Mouse (Mus musculus) midbrain, embryonic 13.5 days (tissue): Measurements from ENCODE around the gene Uvrag. TPM values are rescaled to one million over a fixed set of nuclear protein-coding genes. Genes with fewer than 3 reads are reported as not detected.
"Not testable (repeated sequence)": the region's sequence is repeated elsewhere in the genome, so short reads cannot be mapped to it uniquely, and the experiment has no call there.

Source experiments
- ATAC-seq: fragments of 200-750 bp; cut with Nextera tagmentation; 2 replicates; pipeline ENCODE4 v1.8.0; 2017; ENCODE audit warnings: mild to moderate bottlenecking, moderate TSS enrichment, moderate library complexity
- H3K27ac ChIP-seq: fragments of 300-500 bp; sonication (generic); 2 replicates; pipeline ENCODE4 v1.5.1; 2015; ENCODE audit warnings: inconsistent platforms, mild to moderate bottlenecking, moderate library complexity
- H3K27me3 ChIP-seq: fragments of 300-500 bp; sonication (generic); 2 replicates; pipeline ENCODE4 v1.6.1; 2015; ENCODE audit warnings: mild to moderate bottlenecking, inconsistent platforms
- H3K36me3 ChIP-seq: fragments of 300-500 bp; sonication (generic); 2 replicates; pipeline ENCODE4 v1.6.1; 2015; ENCODE audit warnings: mild to moderate bottlenecking, inconsistent platforms
- H3K4me1 ChIP-seq: fragments of 300-500 bp; sonication (generic); replicated peaks from 2 replicates; pipeline ENCODE4 v1.6.1; 2015; ENCODE audit warnings: inconsistent platforms
- H3K4me2 ChIP-seq: fragments of 300-500 bp; sonication (generic); replicated peaks from 2 replicates; pipeline ENCODE4 v1.6.1; 2015; ENCODE audit warnings: moderate library complexity, mild to moderate bottlenecking, inconsistent platforms
- H3K4me3 ChIP-seq: fragments of 300-500 bp; sonication (generic); replicated peaks from 2 replicates; pipeline ENCODE4 v1.5.1; 2015; ENCODE audit warnings: mild to moderate bottlenecking, inconsistent platforms
- H3K9ac ChIP-seq: fragments of 300-500 bp; sonication (generic); replicated peaks from 2 replicates; pipeline ENCODE4 v1.6.1; 2015; ENCODE audit warnings: mild to moderate bottlenecking, inconsistent platforms
- H3K9me3 ChIP-seq: fragments of 300-500 bp; sonication (generic); 2 replicates; pipeline ENCODE4 v1.6.1; 2016; ENCODE audit warnings: mild to moderate bottlenecking, inconsistent platforms
- WGBS: fragments of 180-500 bp; shearing (Covaris S2); methylation state at CpG from one replicate; pipeline ENCODE4 v1.1.7; 2015; 5-methylcytosine and 5-hydroxymethylcytosine counted together
- polyA plus RNA-seq: library from polyadenylated mRNA; unstranded; fragments of >200 nt; fragmentation: Nextera tagmentation; extraction: Ambion mirVana; gene quantifications from 2 replicates; pipeline ENCODE4 v1.2.1, GENCODE M21; 2015

Gene Uvrag
- polyA plus RNA-seq, 1 experiment from 2014 or later: 13.1 TPM

DNA sequence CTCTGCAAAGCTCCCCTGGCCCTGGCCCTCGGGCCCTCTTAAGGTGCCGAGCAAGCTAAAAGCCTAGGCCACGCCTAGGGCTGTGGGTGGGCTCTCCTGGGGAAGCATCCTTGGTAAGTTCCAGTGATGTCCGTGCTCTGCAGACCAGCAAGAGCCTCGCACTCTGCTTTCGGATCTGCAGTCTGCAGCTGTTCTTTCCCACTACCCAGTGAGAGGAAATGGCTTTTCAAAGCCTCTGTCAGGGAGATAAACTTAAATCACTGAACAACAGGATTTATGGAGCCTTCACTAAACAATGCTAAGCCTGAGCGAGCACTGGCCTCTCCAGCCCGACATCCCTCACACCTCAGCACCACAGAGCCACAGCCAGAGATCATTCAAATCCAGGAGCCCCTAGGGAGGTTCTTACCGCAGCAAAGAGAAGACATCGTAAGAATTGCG, 75.5 kb downstream of the Uvrag start:
- Histone ChIP-seq H3K4me1 (peaks cover 9% of the 10 kb centered on the region), H3K4me2 (peak overlapping the region; percentile 26; the same call in 1 of the 2 replicates), H3K36me3 (no peaks in the 10 kb centered on the region), H3K27me3 (no peaks in the 10 kb centered on the region), H3K4me3 (no peak overlapping the region), H3K9me3 (no peaks in the 10 kb centered on the region), H3K9ac (no peak overlapping the region), H3K27ac (peak overlapping the region; percentile 14; the same call in 1 of the 2 replicates)
- no peak for ATAC-seq
- 6% methylated on average over 11 of the region's 11 CpGs for WGBS

DNA sequence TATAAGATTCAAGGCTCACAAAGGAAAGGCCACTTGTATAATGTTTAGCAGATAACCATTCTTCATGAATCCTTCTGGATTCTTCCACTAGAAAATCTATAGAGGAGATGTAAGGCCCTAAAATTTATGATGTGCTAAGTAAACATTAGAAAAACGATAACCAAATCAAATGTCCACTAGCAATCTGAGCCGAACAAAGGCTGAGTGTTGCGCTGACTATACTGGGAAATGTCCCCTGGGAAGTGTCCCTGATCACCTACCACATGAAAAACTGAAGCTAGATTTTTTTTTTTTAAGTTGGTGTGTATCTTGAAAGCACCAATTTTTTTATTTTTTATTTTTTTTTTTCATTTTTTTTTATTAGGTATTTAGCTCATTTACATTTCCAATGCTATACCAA, 76.1 kb downstream of the Uvrag start:
- ATAC-seq: no peak
- H3K4me1 ChIP-seq: peaks cover 9% of the 10 kb centered on the region
- no peaks in the 10 kb centered on the region for H3K27me3 ChIP-seq
- no peak overlapping the region for H3K4me2 ChIP-seq
- H3K9me3 ChIP-seq: no peaks in the 10 kb centered on the region
- H3K27ac ChIP-seq: no peak overlapping the region
- no peak overlapping the region for H3K4me3 ChIP-seq
- no peak overlapping the region for H3K9ac ChIP-seq
- 76% methylated on average over 3 of the region's 3 CpGs for WGBS
- H3K36me3 ChIP-seq: no peaks in the 10 kb centered on the region

DNA sequence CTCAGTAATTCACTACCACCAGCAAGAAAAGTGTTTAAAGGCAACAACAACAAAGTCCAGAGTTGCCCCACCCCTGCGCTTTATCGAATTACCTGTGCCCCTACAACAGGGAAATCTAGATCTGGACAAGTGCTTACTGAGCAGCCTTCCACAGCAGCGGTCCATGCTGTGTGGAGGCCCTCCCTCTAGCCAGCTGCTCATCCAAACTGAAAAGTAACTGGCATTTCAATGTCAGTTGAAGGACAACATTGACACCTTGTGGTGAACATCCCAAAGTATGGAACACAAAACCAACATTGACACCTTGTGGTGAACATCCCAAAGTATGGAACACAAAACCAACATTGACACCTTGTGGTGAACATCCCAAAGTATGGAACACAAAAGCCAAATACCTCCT, 78.7 kb downstream of the Uvrag start:
- H3K4me2 ChIP-seq, H3K9me3 ChIP-seq, H3K27ac ChIP-seq, H3K27me3 ChIP-seq, H3K4me1 ChIP-seq, H3K9ac ChIP-seq, H3K36me3 ChIP-seq, H3K4me3 ChIP-seq, ATAC-seq: not testable (repeated sequence)
- WGBS: 89% methylated on average over 3 of the region's 3 CpGs

DNA sequence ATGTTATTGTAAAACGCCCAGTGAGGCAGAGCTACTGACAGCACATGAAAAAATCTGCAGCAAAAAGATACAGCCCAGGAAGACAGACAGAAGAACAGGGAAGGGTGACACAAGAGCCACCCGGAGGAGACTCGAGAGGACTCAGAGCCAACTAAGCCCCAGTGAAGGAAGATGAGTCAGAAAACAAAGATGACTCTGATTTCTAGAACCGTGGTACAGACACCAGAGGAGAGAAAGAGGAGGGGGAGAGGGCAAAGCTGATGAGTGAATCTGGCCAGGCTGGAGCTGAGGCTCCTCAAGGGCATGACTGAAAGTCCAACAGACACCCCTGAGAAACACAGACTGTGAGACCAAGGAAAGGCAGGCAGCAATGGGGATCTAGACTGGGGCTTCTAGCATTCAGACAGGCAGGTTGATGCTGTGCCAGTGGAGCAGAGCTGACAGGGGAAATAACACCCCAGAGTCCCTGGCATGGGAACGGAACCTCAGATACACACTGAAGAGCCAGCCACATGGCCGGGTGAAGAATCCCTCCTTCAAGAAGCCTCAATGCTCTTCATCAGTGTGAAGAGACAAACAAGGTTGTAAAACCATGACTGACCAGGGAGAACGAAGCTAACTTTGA, 79.8 kb downstream of the Uvrag start:
- WGBS: 88% methylated on average over 7 of the region's 7 CpGs
- Histone ChIP-seq H3K4me3 (no peak overlapping the region), H3K9me3 (no peaks in the 10 kb centered on the region), H3K4me2 (no peak overlapping the region), H3K27me3 (no peaks in the 10 kb centered on the region), H3K36me3 (no peaks in the 10 kb centered on the region), H3K27ac (no peak overlapping the region), H3K9ac (no peak overlapping the region), H3K4me1 (peaks cover 9% of the 10 kb centered on the region)
- no peak for ATAC-seq

DNA sequence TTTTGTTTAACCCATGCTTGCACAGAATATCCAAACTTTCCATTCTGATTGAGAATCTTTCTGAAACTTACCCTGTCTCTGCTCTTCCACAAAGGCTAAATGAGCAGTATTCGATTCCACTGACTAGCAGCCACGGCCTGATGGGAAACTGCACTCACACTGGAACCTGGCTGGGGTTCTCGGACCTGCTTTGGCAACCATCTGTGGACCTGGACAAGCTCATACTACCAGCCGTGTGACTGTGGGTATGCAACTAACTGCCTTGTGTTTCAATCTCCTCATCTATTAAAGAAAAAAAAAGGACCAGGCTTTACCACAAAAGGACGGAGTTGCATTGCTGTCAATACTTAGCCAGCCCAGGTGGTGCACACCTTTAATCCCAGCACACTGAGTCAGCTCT, 80.5 kb downstream of the Uvrag start:
- Histone ChIP-seq H3K9me3 (no peaks in the 10 kb centered on the region), H3K27ac (no peak overlapping the region), H3K36me3 (no peaks in the 10 kb centered on the region), H3K4me2 (no peak overlapping the region), H3K4me1 (peaks cover 4% of the 10 kb centered on the region), H3K4me3 (no peak overlapping the region), H3K27me3 (no peaks in the 10 kb centered on the region), H3K9ac (no peak overlapping the region)
- 88% methylated on average over 5 of the region's 5 CpGs for WGBS
- no peak for ATAC-seq

DNA sequence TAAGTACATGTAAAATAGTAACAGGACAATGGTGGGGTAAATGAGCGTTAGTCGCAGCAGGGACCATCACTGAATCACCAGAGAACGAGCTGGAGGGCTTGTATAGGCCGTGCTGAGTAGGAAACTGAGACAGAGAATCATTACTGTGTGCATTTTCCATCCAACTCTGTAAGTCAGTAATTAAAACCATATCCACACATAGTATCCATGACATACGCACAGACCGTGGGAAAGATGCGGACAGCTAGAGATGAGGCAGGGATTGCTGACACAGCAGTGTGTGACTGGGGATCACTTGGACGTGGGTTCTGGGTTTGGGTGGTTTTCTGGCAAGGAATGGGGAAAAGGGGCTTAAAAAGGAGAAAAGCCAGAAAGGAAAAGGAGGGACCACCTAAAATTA, 81.0 kb downstream of the Uvrag start:
- Histone ChIP-seq H3K27ac (no peak overlapping the region), H3K4me3 (no peak overlapping the region), H3K9ac (no peak overlapping the region), H3K4me2 (no peak overlapping the region), H3K36me3 (no peaks in the 10 kb centered on the region), H3K27me3 (no peaks in the 10 kb centered on the region), H3K9me3 (no peaks in the 10 kb centered on the region), H3K4me1 (no peaks in the 10 kb centered on the region)
- 89% methylated on average over 8 of the region's 8 CpGs for WGBS
- no peak for ATAC-seq

DNA sequence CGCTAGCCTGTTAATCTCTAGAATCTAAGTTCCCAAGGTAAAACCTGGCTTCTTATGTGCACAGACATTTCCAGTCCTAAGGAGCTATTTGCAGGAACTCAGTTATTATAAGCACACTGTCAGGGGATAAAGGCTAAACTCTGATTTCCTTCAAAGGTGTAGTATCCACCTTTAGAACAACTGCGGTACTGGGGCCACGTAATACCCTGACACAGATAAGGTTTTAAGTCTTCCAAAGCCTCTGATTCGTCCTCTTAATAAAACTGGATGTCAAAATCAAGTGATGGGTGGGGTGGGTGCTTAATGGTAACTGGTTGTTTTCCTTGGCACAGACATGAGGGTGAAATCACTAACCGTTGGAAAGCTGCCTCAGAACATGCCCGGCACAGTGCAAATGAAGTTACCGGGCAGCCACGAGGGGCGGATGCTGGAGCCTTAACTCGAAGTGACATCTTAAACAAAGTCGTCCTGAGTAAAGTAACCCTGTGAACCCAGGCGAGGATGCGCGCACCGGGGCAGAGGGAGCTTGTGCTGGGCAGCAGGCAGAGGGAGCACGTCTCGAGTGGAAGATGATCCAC, 83.8 kb downstream of the Uvrag start:
- no peak for ATAC-seq
- WGBS: 83% methylated on average over 17 of the region's 17 CpGs

DNA sequence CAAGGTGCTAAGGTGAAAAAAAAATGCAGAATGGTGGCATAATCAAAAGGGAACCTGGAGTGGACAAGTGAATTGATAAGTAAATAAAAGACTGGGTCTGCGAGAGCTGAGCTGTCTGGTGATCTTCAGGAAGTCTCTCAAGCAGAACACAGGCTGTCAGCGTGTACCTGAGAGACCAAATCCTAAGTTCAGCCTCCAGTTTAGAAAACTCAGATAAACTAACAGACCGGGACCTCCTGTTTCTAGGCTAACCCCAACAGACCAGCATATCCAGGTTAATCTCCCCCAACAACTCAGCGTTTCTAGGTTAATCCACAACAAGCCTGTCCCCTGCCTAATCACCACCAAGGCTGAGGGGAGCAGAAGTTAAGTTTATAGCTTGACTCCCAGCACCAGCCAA, 87.3 kb downstream of the Uvrag start:
- no peak overlapping the region for H3K4me2 ChIP-seq
- no peaks in the 10 kb centered on the region for H3K27me3 ChIP-seq
- no peak for ATAC-seq
- 83% methylated on average over 4 of the region's 4 CpGs for WGBS
- peaks cover 3% of the 10 kb centered on the region; the same call in 1 of the 2 replicates for H3K9me3 ChIP-seq
- peaks cover 8% of the 10 kb centered on the region; the same call in 1 of the 2 replicates for H3K4me1 ChIP-seq
- no peaks in the 10 kb centered on the region for H3K36me3 ChIP-seq
- no peak overlapping the region for H3K9ac ChIP-seq
- H3K4me3 ChIP-seq: no peak overlapping the region
- no peak overlapping the region for H3K27ac ChIP-seq

More for the DNA sequence above, 83.8 kb downstream of the Uvrag start:
- H3K9ac ChIP-seq: no peak overlapping the region
- H3K9me3 ChIP-seq: peaks cover 3% of the 10 kb centered on the region; the same call in 1 of the 2 replicates
- no peak overlapping the region for H3K4me3 ChIP-seq
- no peak overlapping the region for H3K4me2 ChIP-seq
- no peak overlapping the region for H3K27ac ChIP-seq
- H3K4me1 ChIP-seq: no peaks in the 10 kb centered on the region
- no peaks in the 10 kb centered on the region for H3K36me3 ChIP-seq
- no peaks in the 10 kb centered on the region for H3K27me3 ChIP-seq

DNA sequence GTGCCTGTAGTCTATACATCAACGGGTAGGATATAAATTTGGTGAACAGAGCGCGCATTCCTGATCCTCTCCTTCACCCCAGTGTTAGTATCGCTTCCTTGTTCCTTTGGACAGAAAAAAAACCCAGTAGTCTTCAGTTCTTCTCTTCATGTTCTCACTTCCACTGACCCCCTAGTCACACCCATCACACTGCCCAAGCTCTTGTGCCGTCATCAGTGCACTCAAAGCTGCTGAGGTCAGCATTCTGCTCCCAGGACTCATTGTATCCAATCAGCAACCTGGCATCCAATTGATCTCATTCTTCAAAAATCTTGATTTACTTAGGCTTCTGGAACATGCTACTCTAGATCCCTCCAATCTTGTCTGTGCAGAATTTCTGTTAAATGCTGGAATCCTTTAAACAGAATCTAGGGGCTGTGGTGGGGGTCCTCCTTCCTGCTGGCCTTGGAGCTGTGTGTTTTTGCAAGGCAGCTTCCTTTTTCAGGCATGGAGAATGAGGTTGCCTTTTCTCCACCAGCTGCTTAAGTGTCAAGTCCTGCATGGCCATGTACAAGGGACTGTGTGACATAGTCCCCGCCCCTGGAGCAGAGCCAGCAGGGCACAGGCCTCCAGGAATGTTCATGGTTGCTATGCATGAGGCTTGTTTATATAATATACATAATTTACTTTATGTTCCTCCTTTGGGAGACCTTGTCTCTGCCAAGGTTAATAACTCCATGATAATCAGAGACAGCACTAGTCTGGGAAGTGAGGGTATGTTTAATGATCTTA, 88.3 kb downstream of the Uvrag start:
- H3K9me3 ChIP-seq: peaks cover 3% of the 10 kb centered on the region; the same call in 1 of the 2 replicates
- no peaks in the 10 kb centered on the region for H3K36me3 ChIP-seq
- H3K4me3 ChIP-seq: no peak overlapping the region
- H3K27ac ChIP-seq: no peak overlapping the region
- peaks cover 8% of the 10 kb centered on the region; the same call in 1 of the 2 replicates for H3K4me1 ChIP-seq
- ATAC-seq: no peak
- H3K9ac ChIP-seq: no peak overlapping the region
- 91% methylated on average over 6 of the region's 6 CpGs for WGBS
- H3K27me3 ChIP-seq: no peaks in the 10 kb centered on the region
- no peak overlapping the region for H3K4me2 ChIP-seq

DNA sequence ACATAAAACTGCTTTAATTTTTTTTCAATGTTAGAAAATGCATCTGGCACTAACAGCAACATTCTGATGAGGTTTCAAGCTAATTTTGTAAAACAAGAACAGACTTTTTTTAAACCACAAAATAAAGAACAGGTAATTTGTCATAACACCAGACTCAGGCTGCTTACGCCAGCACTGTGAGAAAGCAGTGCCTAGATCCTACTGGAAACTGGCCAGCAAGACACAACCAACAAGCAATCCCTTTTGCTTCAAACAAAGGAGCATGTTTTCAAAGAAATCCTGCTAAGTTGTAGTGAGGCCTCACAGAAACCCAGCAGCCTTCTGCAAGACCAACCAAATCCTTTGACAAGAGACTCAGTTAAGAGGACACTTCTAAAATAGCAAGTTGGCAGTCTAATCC, 90.1 kb downstream of the Uvrag start:
- no peak for ATAC-seq
- no peak overlapping the region for H3K4me2 ChIP-seq
- H3K9me3 ChIP-seq: peaks cover 3% of the 10 kb centered on the region; the same call in 1 of the 2 replicates
- no peaks in the 10 kb centered on the region for H3K27me3 ChIP-seq
- H3K27ac ChIP-seq: peak overlapping the region; percentile 51; the same call in 1 of the 2 replicates
- H3K9ac ChIP-seq: no peak overlapping the region
- no peaks in the 10 kb centered on the region for H3K36me3 ChIP-seq
- 64% methylated on average over 1 of the region's 1 CpGs for WGBS
- peaks cover 14% of the 10 kb centered on the region for H3K4me1 ChIP-seq
- H3K4me3 ChIP-seq: no peak overlapping the region

DNA sequence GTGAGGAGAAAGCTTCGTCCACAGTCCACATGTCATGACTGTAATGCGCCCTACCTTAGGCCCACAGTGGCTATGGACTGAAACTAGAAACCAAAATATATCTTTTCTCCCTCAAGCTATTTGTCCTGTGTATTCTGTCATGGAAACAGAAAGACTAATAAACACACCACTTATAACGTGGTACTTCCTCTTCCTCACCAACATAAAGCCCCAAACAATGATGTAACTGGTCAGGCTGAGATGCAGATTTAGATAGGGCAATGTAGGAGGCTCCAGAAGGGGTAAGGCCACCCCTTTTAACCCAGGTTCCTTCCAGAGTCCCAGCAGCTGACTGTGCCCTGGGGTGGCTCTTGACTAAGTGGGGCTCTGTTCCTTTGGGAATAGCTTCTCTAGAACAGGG, 91.0 kb downstream of the Uvrag start:
- H3K4me1 ChIP-seq: peaks cover 18% of the 10 kb centered on the region
- no peaks in the 10 kb centered on the region for H3K27me3 ChIP-seq
- H3K4me2 ChIP-seq: no peak overlapping the region
- WGBS: 90% methylated on average over 3 of the region's 3 CpGs
- no peak for ATAC-seq
- no peak overlapping the region for H3K9ac ChIP-seq
- peaks cover 3% of the 10 kb centered on the region; the same call in 1 of the 2 replicates for H3K9me3 ChIP-seq
- no peak overlapping the region for H3K4me3 ChIP-seq
- no peaks in the 10 kb centered on the region for H3K36me3 ChIP-seq
- no peak overlapping the region for H3K27ac ChIP-seq

DNA sequence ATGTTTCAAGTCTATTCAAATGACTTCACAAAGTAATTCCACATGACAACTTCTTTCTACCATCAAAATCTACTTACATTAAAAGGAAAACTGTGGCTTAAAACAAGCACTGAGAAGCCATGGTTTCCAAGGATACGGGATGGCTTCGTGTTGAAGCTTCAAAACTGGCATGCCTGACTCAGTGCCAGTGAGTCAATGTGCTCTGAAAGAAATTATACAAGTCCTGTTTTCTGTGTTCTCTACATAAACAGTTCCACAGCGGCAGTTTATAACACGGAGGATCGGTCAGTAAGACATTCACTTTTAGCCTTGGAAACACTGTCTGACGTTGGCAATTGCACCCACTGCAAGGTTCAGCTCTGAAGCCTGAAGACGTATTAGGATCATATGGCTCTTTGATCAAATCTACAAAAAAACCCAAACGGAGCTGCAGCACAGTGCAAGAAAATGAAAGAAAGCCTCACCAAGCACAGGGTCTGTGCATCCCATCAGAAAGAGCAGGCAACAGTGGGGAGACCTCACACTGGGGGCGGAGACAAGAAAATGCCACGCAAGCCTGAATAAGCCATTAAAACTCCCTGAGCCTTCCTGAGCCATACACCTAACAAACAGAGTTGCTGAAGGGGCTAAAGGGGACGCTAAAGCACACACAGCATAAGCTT, 94.3 kb downstream of the Uvrag start:
- no peaks in the 10 kb centered on the region for H3K9me3 ChIP-seq
- no peaks in the 10 kb centered on the region for H3K27me3 ChIP-seq
- H3K9ac ChIP-seq: no peak overlapping the region
- no peaks in the 10 kb centered on the region for H3K36me3 ChIP-seq
- H3K4me1 ChIP-seq: peaks cover 18% of the 10 kb centered on the region
- H3K27ac ChIP-seq: no peak overlapping the region
- no peak for ATAC-seq
- no peak overlapping the region for H3K4me3 ChIP-seq
- 69% methylated on average over 11 of the region's 11 CpGs for WGBS
- H3K4me2 ChIP-seq: 0 out of 2 replicates have a peak overlapping the region, but pooled peaks have one; percentile 5
